Mouse (Mus musculus): ENCODE measurements around the gene Mettl14.
"Not testable (repeated sequence)": the region's sequence is repeated elsewhere in the genome, so short reads cannot be mapped to it uniquely, and the experiment has no call there.

The Mettl14 gene

GRCm38 (mm10) chr3:123411821-123412578, 26.1 kb upstream of the Mettl14 start:
- Histone ChIP-seq H3K4me3 (replicated peaks; ENCODE audit: low read length) (no peak overlapping the region), H3K27me3 (ENCODE audit: insufficient read depth, low read length) (no peaks in the 10 kb centered on the region), H3K36me3 (ENCODE audit: insufficient read depth, low read length) (no peaks in the 10 kb centered on the region), H3K9me3 (ENCODE audit: low read length) (0 out of 2 replicates have a peak, but pooled peaks cover 3% of the 10 kb centered on the region), H3K4me1 (replicated peaks; ENCODE audit: low read depth, low read length) (no peaks in the 10 kb centered on the region)
- no peak for TF ChIP-seq NANOG (IDR thresholded peaks at IDR 0.05; ENCODE audit: borderline replicate concordance, low read length)
- no peak for TF ChIP-seq POU5F1 (IDR thresholded peaks at IDR 0.05; ENCODE audit: borderline replicate concordance, low read length)
- no peak for TF ChIP-seq CTCF (conservative IDR thresholded peaks at IDR 0.05; ENCODE audit: low read length)

GRCm38 (mm10) chr3:123404945-123405344, 19.0 kb upstream of the Mettl14 start:
- TF ChIP-seq POU5F1 (IDR thresholded peaks at IDR 0.05; ENCODE audit: borderline replicate concordance, low read length) (no peak), NANOG (IDR thresholded peaks at IDR 0.05; ENCODE audit: borderline replicate concordance, low read length) (no peak), CTCF (conservative IDR thresholded peaks at IDR 0.05; ENCODE audit: low read length) (no peak)
- no peaks in the 10 kb centered on the region for H3K36me3 ChIP-seq (ENCODE audit: insufficient read depth, low read length)
- no peaks in the 10 kb centered on the region for H3K9me3 ChIP-seq (ENCODE audit: low read length)
- no peaks in the 10 kb centered on the region for H3K4me1 ChIP-seq (replicated peaks; ENCODE audit: low read depth, low read length)
- no peaks in the 10 kb centered on the region for H3K27me3 ChIP-seq (ENCODE audit: insufficient read depth, low read length)
- no peak overlapping the region for H3K4me3 ChIP-seq (replicated peaks; ENCODE audit: low read length)

- Histone ChIP-seq H3K4me3 (replicated peaks; ENCODE audit: low read length) (no peak overlapping the region), H3K4me1 (replicated peaks; ENCODE audit: low read depth, low read length) (no peaks in the 10 kb centered on the region), H3K9me3 (ENCODE audit: low read length) (no peaks in the 10 kb centered on the region), H3K27me3 (ENCODE audit: insufficient read depth, low read length) (no peaks in the 10 kb centered on the region), H3K36me3 (ENCODE audit: insufficient read depth, low read length) (no peaks in the 10 kb centered on the region)
- TF ChIP-seq NANOG (IDR thresholded peaks at IDR 0.05; ENCODE audit: borderline replicate concordance, low read length) = no peak
- no peak for TF ChIP-seq POU5F1 (IDR thresholded peaks at IDR 0.05; ENCODE audit: borderline replicate concordance, low read length)
- TF ChIP-seq CTCF (conservative IDR thresholded peaks at IDR 0.05; ENCODE audit: low read length) = no peak
Measured at GRCm38 (mm10) chr3:123397562-123398481, 11.9 kb upstream of the Mettl14 start.

GRCm38 (mm10) chr3:123395611-123396010, 9.7 kb upstream of the Mettl14 start:
- Histone ChIP-seq H3K9me3 (ENCODE audit: low read length) (no peaks in the 10 kb centered on the region), H3K4me1 (replicated peaks; ENCODE audit: low read depth, low read length) (no peaks in the 10 kb centered on the region), H3K27me3 (ENCODE audit: insufficient read depth, low read length) (no peaks in the 10 kb centered on the region), H3K36me3 (ENCODE audit: insufficient read depth, low read length) (no peaks in the 10 kb centered on the region), H3K4me3 (replicated peaks; ENCODE audit: low read length) (no peak overlapping the region)
- no peak for TF ChIP-seq POU5F1 (IDR thresholded peaks at IDR 0.05; ENCODE audit: borderline replicate concordance, low read length)
- TF ChIP-seq CTCF (conservative IDR thresholded peaks at IDR 0.05; ENCODE audit: low read length) = no peak
- TF ChIP-seq NANOG (IDR thresholded peaks at IDR 0.05; ENCODE audit: borderline replicate concordance, low read length) = no peak

- Histone ChIP-seq H3K9me3 (ENCODE audit: low read length) (no peaks in the 10 kb centered on the region), H3K27me3 (ENCODE audit: insufficient read depth, low read length) (no peaks in the 10 kb centered on the region), H3K4me3 (replicated peaks; ENCODE audit: low read length) (no peak overlapping the region), H3K36me3 (ENCODE audit: insufficient read depth, low read length) (no peaks in the 10 kb centered on the region), H3K4me1 (replicated peaks; ENCODE audit: low read depth, low read length) (no peaks in the 10 kb centered on the region)
- TF ChIP-seq CTCF (conservative IDR thresholded peaks at IDR 0.05; ENCODE audit: low read length) = no peak
- no peak for TF ChIP-seq POU5F1 (IDR thresholded peaks at IDR 0.05; ENCODE audit: borderline replicate concordance, low read length)
- TF ChIP-seq NANOG (IDR thresholded peaks at IDR 0.05; ENCODE audit: borderline replicate concordance, low read length) = no peak
Measured at GRCm38 (mm10) chr3:123391180-123391579, 5.3 kb upstream of the Mettl14 start.

- H3K27me3 ChIP-seq (ENCODE audit: insufficient read depth, low read length); H3K9me3 ChIP-seq (ENCODE audit: low read length): not testable (repeated sequence)
- H3K36me3 ChIP-seq (ENCODE audit: insufficient read depth, low read length) = peaks cover 19% of the 10 kb centered on the region
- H3K4me1 ChIP-seq (replicated peaks; ENCODE audit: low read depth, low read length) = peaks cover 17% of the 10 kb centered on the region
- peak overlapping the region; percentile 90 for H3K4me3 ChIP-seq (replicated peaks; ENCODE audit: low read length)
Measured at GRCm38 (mm10) chr3:123386157-123386780, 361 bp upstream of the Mettl14 start.

GRCm38 (mm10) chr3:123385118-123385485, 806 bp downstream of the Mettl14 start:
- TF ChIP-seq POU5F1 (IDR thresholded peaks at IDR 0.05; ENCODE audit: borderline replicate concordance, low read length) (no peak), NANOG (IDR thresholded peaks at IDR 0.05; ENCODE audit: borderline replicate concordance, low read length) (no peak), CTCF (conservative IDR thresholded peaks at IDR 0.05; ENCODE audit: low read length) (no peak)
- Histone ChIP-seq H3K9me3 (ENCODE audit: low read length) (no peaks in the 10 kb centered on the region), H3K36me3 (ENCODE audit: insufficient read depth, low read length) (peaks cover 28% of the 10 kb centered on the region), H3K4me3 (replicated peaks; ENCODE audit: low read length) (peak overlapping the region; percentile 90), H3K27me3 (ENCODE audit: insufficient read depth, low read length) (no peaks in the 10 kb centered on the region), H3K4me1 (replicated peaks; ENCODE audit: low read depth, low read length) (peaks cover 17% of the 10 kb centered on the region)

GRCm38 (mm10) chr3:123384435-123384834, 1.5 kb downstream of the Mettl14 start:
- peaks cover 23% of the 10 kb centered on the region for H3K4me1 ChIP-seq (replicated peaks; ENCODE audit: low read depth, low read length)
- no peaks in the 10 kb centered on the region for H3K27me3 ChIP-seq (ENCODE audit: insufficient read depth, low read length)
- TF ChIP-seq POU5F1 (IDR thresholded peaks at IDR 0.05; ENCODE audit: borderline replicate concordance, low read length) (no peak), CTCF (conservative IDR thresholded peaks at IDR 0.05; ENCODE audit: low read length) (no peak), NANOG (IDR thresholded peaks at IDR 0.05; ENCODE audit: borderline replicate concordance, low read length) (no peak)
- H3K36me3 ChIP-seq (ENCODE audit: insufficient read depth, low read length) = peaks cover 35% of the 10 kb centered on the region
- peak overlapping the region; percentile 90 for H3K4me3 ChIP-seq (replicated peaks; ENCODE audit: low read length)
- no peaks in the 10 kb centered on the region for H3K9me3 ChIP-seq (ENCODE audit: low read length)

All from E14TG2a.4 (cell line).